Mouse (Mus musculus) gastrocnemius, postnatal 10 days (tissue): ENCODE measurements around the gene Gorasp2. TPM values are rescaled to one million over a fixed set of nuclear protein-coding genes. Genes with fewer than 3 reads are reported as not detected.

ENCODE experiments used
- DNase-seq: peaks from one replicate; pipeline ENCODE4 v3.0.0; 2021; ENCODE audit warnings: mixed read lengths
- long read RNA-seq, 2 experiments: library from polyadenylated mRNA; stranded (forward); transcript quantifications; one replicate each; pipeline ENCODE4 v2.0.0; 2021
- total RNA-seq, 2 experiments: library from RNA; stranded (reverse); gene quantifications; 2 replicates each; pipeline ENCODE4 v1.2.3; 2021

The Gorasp2 gene
- 10 to 100 TPM; 69.5 to 73.9 TPM for total RNA-seq
- long read RNA-seq, experiment 1, transcript Gorasp2-201 (10 exons, 2,238 nt) = major isoform, 94 of 114 reads
- long read RNA-seq, experiment 1, partial matches to known transcripts = 8 of 114 reads
- long read RNA-seq, experiment 1, other reads (novel, unspliced or antisense) = 10 of 114 reads
- long read RNA-seq, experiment 2, transcript Gorasp2-201 (10 exons, 2,238 nt) = major isoform, 77 of 96 reads
- long read RNA-seq, experiment 2, partial matches to known transcripts = 3 of 96 reads
- long read RNA-seq, experiment 2, other reads (novel, unspliced or antisense) = 15 of 96 reads

- peak; percentile 95 for DNase-seq
These were observed at the start of gene Gorasp2 for GRCm38 (mm10) chr2:70660887-70661714. Gorasp2 (plus strand) TSS chr2:70661576.

GRCm38 (mm10) chr2:70614745-70615351 lies 46.5 kb upstream of the Gorasp2 start:
- DNase-seq = no peak

- DNase-seq = no peak
These were observed 45.3 kb upstream of the Gorasp2 start for GRCm38 (mm10) chr2:70616076-70616475.

DNA sequence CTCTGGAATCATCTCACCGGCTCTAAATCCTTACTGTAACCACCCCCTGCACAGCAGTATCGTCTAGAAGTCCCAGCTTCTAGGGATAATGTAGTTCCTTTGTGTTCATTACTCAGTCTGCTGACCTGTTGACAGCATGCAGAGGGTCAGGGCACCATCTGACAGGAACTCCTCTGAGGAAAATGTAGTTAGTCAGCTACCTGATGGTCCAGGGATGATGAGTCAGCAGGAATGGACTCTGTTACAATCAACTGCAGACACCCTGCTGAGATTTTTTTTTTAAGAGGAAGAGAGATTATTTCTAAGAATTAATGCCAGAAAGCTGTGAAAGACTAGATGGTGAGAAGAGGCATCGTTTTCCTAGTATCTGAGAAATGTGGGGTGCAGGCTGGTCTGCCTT lies 44.8 kb upstream of the Gorasp2 start:
- DNase-seq = no peak

- DNase-seq = no peak
These were observed 42.0 kb upstream of the Gorasp2 start for GRCm38 (mm10) chr2:70619232-70619835.

GRCm38 (mm10) chr2:70620225-70620624 lies 41.2 kb upstream of the Gorasp2 start:
- no peak for DNase-seq

DNA sequence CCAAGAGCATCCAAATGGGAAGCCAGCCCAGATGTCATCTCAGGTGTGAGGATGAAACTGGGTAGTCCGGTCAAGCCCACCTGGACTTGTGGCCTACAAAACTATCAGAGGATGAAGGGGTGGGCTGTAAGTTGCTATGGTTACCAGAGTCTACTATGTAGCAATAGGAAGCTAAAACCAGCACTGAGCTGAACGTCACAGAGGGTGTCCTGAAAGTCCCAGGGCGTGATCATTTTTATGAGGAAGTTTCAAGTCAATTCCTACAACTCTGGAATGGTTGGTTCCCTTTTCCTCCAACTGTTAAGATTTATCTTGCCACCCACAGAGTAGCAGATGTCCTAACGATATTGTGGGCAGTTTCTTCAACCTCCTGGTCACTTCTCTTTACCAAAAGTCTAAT lies 39.1 kb upstream of the Gorasp2 start:
- no peak for DNase-seq

DNA sequence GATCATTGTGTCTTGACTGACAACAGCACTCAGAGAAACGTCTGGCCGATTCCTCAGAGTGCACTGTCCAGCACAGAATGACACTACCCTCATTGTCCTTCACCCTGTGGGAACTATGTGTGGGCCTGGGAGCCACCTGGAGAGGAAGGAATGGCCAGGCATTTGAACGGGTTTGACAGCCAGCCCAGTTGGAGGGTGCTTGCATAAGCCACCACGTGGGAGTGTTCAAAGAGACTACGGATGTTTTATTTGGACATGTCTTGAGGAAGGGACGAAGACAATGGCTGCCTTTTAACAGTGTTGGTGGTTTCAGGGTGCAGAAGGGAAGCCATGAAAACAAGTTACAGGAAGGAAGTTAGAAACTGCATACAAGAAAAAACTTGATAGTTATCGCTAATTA lies 35.6 kb upstream of the Gorasp2 start:
- DNase-seq = no peak

GRCm38 (mm10) chr2:70628397-70628796 lies 33.0 kb upstream of the Gorasp2 start:
- no peak for DNase-seq

GRCm38 (mm10) chr2:70629339-70629761 lies 32.0 kb upstream of the Gorasp2 start:
- no peak for DNase-seq

DNA sequence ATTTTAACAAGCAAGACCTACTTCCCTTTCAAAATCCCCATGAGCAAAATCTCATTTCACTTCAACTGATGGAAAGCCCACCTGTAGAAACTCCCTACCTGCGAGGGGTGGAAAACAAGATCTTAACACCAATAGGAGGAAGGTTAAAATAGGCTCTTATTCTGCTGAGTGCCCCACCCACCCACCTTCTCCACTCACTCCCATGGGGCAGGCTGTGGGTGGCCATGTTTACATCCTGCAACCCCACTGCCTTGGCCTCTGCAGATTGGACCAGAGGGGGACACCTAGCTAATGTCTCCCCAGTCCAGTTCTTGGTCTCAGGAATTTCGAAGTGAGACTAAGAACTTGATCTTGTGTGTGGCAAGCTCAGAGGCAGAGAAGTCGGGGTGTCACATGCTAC lies 31.5 kb upstream of the Gorasp2 start:
- no peak for DNase-seq

- DNase-seq = no peak
These were observed 30.1 kb upstream of the Gorasp2 start for GRCm38 (mm10) chr2:70631321-70631720.

- no peak for DNase-seq
These were observed 29.0 kb upstream of the Gorasp2 start for GRCm38 (mm10) chr2:70632412-70632811.

DNA sequence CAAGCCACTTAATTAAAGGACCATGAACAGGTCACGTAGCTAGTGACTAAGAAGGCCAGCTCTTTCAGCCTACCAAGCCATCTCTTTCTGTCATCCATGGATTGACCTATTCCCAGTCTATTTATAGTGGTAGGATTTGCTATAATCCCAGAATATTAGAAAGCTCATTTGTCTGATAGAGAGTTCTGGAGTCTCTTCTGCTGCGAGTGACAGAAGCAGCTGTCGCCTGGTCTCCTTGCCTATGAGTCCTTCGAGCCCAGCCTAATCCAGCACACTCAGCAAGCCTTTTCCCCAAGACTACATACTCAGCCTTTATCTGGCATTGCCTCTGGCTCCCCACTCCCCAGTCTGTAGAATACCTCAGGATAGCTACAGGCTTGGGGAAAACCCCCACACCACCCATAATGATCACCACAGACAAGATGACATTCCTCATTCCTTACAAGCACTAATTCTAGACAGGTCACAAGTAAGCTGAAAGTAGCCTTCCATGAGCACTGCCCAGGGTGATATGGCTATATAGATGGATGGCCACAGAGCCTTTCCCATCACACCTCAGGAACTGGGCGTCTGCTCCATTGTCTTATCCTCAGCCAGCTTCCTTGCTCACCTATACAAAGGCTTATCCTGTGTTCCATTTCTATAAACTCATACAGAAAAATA lies 27.2 kb upstream of the Gorasp2 start:
- DNase-seq = no peak

DNA sequence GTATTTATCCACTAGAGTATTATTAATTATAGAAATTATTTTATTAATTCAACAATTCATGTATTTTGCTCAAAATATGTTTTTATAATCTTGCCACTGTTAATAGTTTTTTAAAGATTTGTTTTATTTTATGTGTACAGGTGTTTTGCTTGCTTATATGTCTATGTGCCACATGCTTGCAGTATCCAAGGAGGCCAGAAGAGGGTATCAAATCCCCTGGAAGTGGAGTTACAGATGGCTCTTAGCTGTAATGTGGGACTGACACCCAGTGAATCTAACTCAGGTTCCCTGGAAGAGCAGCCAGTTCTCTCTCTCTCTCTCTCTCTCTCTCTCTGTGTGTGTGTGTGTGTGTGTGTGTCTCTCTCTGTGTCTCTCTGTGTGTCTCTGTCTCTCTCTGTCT lies 20.4 kb upstream of the Gorasp2 start:
- no peak for DNase-seq

GRCm38 (mm10) chr2:70642971-70643565 lies 18.3 kb upstream of the Gorasp2 start:
- DNase-seq = no peak

DNA sequence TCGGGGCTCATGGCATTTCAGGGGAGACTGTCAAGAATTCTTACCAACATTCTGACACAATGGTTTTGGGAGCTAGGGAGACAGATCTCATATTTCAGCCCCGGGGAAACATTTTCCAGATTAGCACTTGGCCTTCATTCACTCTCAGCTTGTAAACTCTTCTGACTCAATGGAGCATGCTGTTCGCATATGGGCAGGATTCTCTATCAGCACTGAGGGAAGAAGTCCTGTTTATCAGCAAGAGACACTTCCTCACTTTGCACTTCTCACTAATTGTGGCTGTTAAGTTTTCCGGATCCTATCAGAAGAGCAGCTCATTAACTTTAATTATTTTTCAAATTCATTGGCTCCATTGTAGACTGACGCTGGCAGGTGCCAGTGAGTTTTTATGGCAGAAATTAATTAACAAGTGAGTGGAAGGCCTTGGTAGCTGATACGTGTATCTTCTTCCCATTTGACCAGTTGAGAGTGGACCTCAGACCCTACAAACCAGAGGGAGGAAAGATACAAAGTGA lies 16.1 kb upstream of the Gorasp2 start:
- DNase-seq = no peak

DNA sequence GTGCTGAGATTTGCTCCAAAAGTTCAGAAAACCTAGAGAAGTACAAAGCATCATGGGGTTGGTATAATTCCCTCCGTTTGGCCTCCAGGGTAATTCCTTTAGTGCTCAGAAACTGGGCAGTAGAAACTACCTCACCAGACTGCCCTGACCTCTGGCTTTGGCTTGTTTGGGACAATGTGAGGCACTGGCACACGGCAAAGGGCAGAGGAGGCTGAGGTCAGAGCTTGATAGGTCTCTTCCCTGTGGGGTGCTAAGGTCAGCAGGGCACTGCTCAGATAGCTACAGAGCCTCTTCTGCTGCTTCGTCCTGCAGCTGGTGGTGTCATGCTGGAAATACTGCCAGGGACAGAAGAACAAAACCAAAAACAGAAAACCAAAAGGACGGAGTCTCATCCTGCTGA lies 13.7 kb upstream of the Gorasp2 start:
- no peak for DNase-seq

DNA sequence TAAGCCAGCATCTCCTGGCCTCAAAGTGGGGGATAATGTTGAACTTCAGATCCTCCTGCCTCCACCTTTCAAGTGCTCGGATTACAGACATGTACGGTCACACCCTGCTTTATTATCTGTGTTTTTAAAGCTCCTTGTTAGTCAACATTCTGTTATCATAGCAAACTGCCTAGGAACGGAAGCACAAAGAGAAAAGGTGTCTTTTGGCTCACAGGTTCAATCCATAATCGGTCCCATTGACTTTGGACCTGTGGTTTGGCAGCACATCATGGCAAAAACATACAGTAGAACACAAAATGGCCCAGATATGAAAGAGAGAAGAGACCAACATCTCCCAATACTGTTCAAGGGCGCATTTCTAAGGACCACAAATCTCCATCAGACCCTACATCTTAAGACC lies 13.1 kb upstream of the Gorasp2 start:
- no peak for DNase-seq

DNA sequence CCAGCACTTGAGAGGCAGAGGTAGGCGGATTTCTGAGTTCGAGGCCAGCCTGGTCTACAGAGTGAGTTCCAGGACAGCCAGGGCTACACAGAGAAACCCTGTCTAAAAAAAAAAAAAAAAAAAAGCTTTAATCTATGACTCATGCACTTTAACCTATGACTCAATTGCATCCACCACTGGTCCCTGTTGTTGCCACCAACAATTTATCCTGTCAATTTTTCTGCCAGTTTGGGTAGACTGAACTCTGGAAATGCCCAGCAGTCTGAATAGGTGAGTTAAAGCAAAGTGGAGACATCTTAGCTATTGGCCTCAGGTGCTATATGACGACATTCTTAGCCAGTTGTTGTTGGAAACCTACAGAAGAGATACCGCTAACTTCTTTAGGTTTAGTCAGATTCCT lies 11.9 kb upstream of the Gorasp2 start:
- no peak for DNase-seq

DNA sequence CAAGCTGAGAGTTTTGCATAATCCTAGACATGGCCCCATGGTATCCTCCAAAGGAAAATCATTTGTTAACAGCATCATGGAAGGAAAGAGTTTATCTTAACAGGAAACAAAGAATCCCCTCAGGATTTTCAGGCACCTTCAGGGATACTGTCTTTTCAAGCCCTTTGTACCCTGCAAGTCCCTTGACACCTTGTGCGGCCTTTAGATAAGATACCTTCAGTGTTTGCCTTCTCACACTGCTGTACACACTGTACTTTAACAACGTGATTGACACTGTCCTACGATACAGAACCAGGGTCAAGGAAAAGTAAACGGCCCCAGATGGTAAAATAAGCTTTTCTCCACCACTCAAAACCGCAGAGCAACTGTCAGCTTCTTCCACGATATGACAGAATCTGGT lies 9.6 kb upstream of the Gorasp2 start:
- DNase-seq = no peak

GRCm38 (mm10) chr2:70657083-70657482 lies 4.3 kb upstream of the Gorasp2 start:
- DNase-seq = no peak
